In genomic region chr1:97787674-97788073, GRCm38 (mm10) we compare ENCODE assay signal across 20 mouse cellular contexts.
"Had no signal": no experiment of that assay in that cellular context is flagged by ENCODE, and none has a peak within 500 bp of the region (broad histone marks: within the 10 kb centered on the region; RNA-seq: fewer than 3 reads in every experiment).

No protein-coding gene starts in this region.

- H3K4me1 ChIP-seq: limb, embryonic 10.5 days; limb, embryonic 13.5 days; lung, embryonic 15.5 days; midbrain, embryonic 10.5 days; midbrain, embryonic 13.5 days; neural tube, embryonic 13.5 days had no signal

- H3K27ac ChIP-seq: layer of hippocampus, adult 2 months; limb, embryonic 10.5 days; limb, embryonic 13.5 days; liver, embryonic 12.5 days; liver, embryonic 15.5 days; lung, embryonic 15.5 days; midbrain, embryonic 10.5 days; midbrain, embryonic 13.5 days; neural tube, embryonic 13.5 days had no signal

- ATAC-seq: liver, embryonic 12.5 days; midbrain, embryonic 13.5 days; midbrain, embryonic 16.5 days had no signal

- H3K27me3 ChIP-seq: limb, embryonic 13.5 days; liver, embryonic 12.5 days; liver, embryonic 15.5 days; lung, embryonic 15.5 days; megakaryocyte, embryonic 14.5 days; midbrain, embryonic 13.5 days; neural tube, embryonic 13.5 days had no signal

- H3K9me3 ChIP-seq: limb, embryonic 10.5 days; limb, embryonic 13.5 days; liver, embryonic 12.5 days; liver, embryonic 15.5 days; lung, embryonic 15.5 days; megakaryocyte, embryonic 14.5 days; midbrain, embryonic 10.5 days; midbrain, embryonic 13.5 days; neural tube, embryonic 13.5 days had no signal

- H3K4me3 ChIP-seq: layer of hippocampus, adult 2 months; limb, embryonic 10.5 days; limb, embryonic 13.5 days; liver, embryonic 12.5 days; liver, embryonic 15.5 days; lung, embryonic 15.5 days; megakaryocyte, embryonic 14.5 days; midbrain, embryonic 10.5 days; midbrain, embryonic 13.5 days; myocyte; neural tube, embryonic 13.5 days had no signal

- H3K4me2 ChIP-seq: limb, embryonic 13.5 days; liver, embryonic 12.5 days; liver, embryonic 15.5 days; lung, embryonic 15.5 days; midbrain, embryonic 13.5 days; neural tube, embryonic 13.5 days had no signal

- DNase-seq: kidney, postnatal 25 days; layer of hippocampus, adult 9-11 months; liver; lung, adult 18-20 months; lung, postnatal 10 days; lung, postnatal 36 days; thymus, adult 18-20 months; thymus, postnatal 36 days had no signal

- H3K36me3 ChIP-seq: limb, embryonic 10.5 days; limb, embryonic 13.5 days; lung, embryonic 15.5 days; midbrain, embryonic 10.5 days; midbrain, embryonic 13.5 days; neural tube, embryonic 13.5 days had no signal

- H3K9ac ChIP-seq: limb, embryonic 13.5 days; liver, embryonic 12.5 days; liver, embryonic 15.5 days; lung, embryonic 15.5 days; midbrain, embryonic 13.5 days; neural tube, embryonic 13.5 days had no signal
